Mouse (Mus musculus) liver, embryonic 15.5 days (tissue): ENCODE measurements around the gene Irf9. TPM values are rescaled to one million over a fixed set of nuclear protein-coding genes. Genes with fewer than 3 reads are reported as not detected.

ENCODE experiments used
- ATAC-seq: fragments of 200-750 bp; cut with Nextera tagmentation; 2 replicates; pipeline ENCODE4 v1.8.0; 2017; ENCODE audit warnings: moderate number of reproducible peaks, mild to moderate bottlenecking, moderate library complexity; ENCODE audit not compliant: insufficient read depth
- H3K27ac ChIP-seq: fragments of 300-500 bp; sonication (generic); replicated peaks from 2 replicates; pipeline ENCODE4 v1.5.1; 2015; ENCODE audit warnings: mild to moderate bottlenecking, inconsistent platforms
- H3K27me3 ChIP-seq: fragments of 300-500 bp; sonication (generic); 2 replicates; pipeline ENCODE4 v1.6.1; 2015; ENCODE audit warnings: mild to moderate bottlenecking, inconsistent platforms
- H3K36me3 ChIP-seq: fragments of 300-500 bp; sonication (generic); replicated peaks from 2 replicates; pipeline ENCODE4 v1.6.1; 2015; ENCODE audit warnings: moderate library complexity, mild to moderate bottlenecking, inconsistent platforms
- H3K4me1 ChIP-seq: fragments of 300-500 bp; sonication (generic); replicated peaks from 2 replicates; pipeline ENCODE4 v1.6.1; 2015; ENCODE audit warnings: inconsistent platforms
- H3K4me2 ChIP-seq: fragments of 300-500 bp; sonication (generic); 2 replicates; pipeline ENCODE4 v1.6.1; 2015; ENCODE audit warnings: moderate library complexity, mild to moderate bottlenecking, inconsistent platforms
- H3K4me3 ChIP-seq: fragments of 300-500 bp; sonication (generic); replicated peaks from 2 replicates; pipeline ENCODE4 v1.5.1; 2015; ENCODE audit warnings: mild to moderate bottlenecking, inconsistent platforms
- H3K9ac ChIP-seq: fragments of 300-500 bp; sonication (generic); 2 replicates; pipeline ENCODE4 v1.6.1; 2015; ENCODE audit warnings: moderate library complexity, mild to moderate bottlenecking, inconsistent platforms
- H3K9me3 ChIP-seq: fragments of 300-500 bp; sonication (generic); replicated peaks from 2 replicates; pipeline ENCODE4 v1.6.1; 2016; ENCODE audit warnings: inconsistent platforms
- WGBS: fragments of 180-500 bp; shearing (Covaris S2); methylation state at CpG from one replicate; pipeline ENCODE4 v1.1.7; 2015; ENCODE audit warnings: mixed read lengths; ENCODE audit not compliant: insufficient replicate concordance; 5-methylcytosine and 5-hydroxymethylcytosine counted together
- polyA plus RNA-seq: library from polyadenylated mRNA; unstranded; fragments of >200 nt; fragmentation: Nextera tagmentation; extraction: Ambion mirVana; gene quantifications from 2 replicates; pipeline ENCODE4 v1.2.1, GENCODE M21; 2015

Gene Irf9
- 20.7 and 20.9 TPM in 2 replicates for polyA plus RNA-seq

- WGBS: 75% methylated on average over 7 of the region's 7 CpGs
- Histone ChIP-seq H3K27ac (peak within 1 kb of the TSS; percentile 95), H3K36me3 (peaks cover 84% of the 10 kb centered on the region), H3K4me2 (peak within 1 kb of the TSS; percentile 82), H3K4me3 (peak within 1 kb of the TSS; percentile 68), H3K9me3 (no peaks in the 10 kb centered on the region), H3K4me1 (peaks cover 54% of the 10 kb centered on the region), H3K9ac (peak within 1 kb of the TSS; percentile 75), H3K27me3 (no peaks in the 10 kb centered on the region)
- peak; percentile 1; the same call in 1 of the 2 replicates for ATAC-seq
Observed at GRCm38 (mm10) chr14:55603271-55603632, at the start of gene Irf9. TSS of gene Irf9 (plus strand) at chr14:55603571.

GRCm38 (mm10) chr14:55554635-55555034, 48.7 kb upstream of the Irf9 start:
- Histone ChIP-seq H3K4me3 (no peak overlapping the region), H3K9ac (no peak overlapping the region), H3K27me3 (no peaks in the 10 kb centered on the region), H3K36me3 (peaks cover 12% of the 10 kb centered on the region), H3K4me1 (peaks cover 42% of the 10 kb centered on the region), H3K9me3 (no peaks in the 10 kb centered on the region), H3K4me2 (no peak overlapping the region), H3K27ac (no peak overlapping the region)
- no peak for ATAC-seq

- no peak overlapping the region for H3K9ac ChIP-seq
- H3K9me3 ChIP-seq: no peaks in the 10 kb centered on the region
- ATAC-seq: no peak
- 64% methylated on average over 3 of the region's 3 CpGs for WGBS
- no peak overlapping the region for H3K4me2 ChIP-seq
- peaks cover under 1% of the 10 kb centered on the region; the same call in 1 of the 2 replicates for H3K36me3 ChIP-seq
- peaks cover 42% of the 10 kb centered on the region for H3K4me1 ChIP-seq
- no peak overlapping the region for H3K4me3 ChIP-seq
- H3K27me3 ChIP-seq: no peaks in the 10 kb centered on the region
- H3K27ac ChIP-seq: no peak overlapping the region
Observed at GRCm38 (mm10) chr14:55555788-55556187, 47.6 kb upstream of the Irf9 start.

- Histone ChIP-seq H3K4me2 (peak overlapping the region; percentile 27; the same call in 1 of the 2 replicates), H3K4me3 (no peak overlapping the region), H3K4me1 (peaks cover 54% of the 10 kb centered on the region), H3K27ac (peak overlapping the region; percentile 100), H3K36me3 (peaks cover 9% of the 10 kb centered on the region), H3K27me3 (no peaks in the 10 kb centered on the region), H3K9ac (0 out of 2 replicates have a peak overlapping the region, but pooled peaks have one; percentile 12), H3K9me3 (no peaks in the 10 kb centered on the region)
- 17% methylated on average over 5 of the region's 5 CpGs for WGBS
- no peak for ATAC-seq
Observed at GRCm38 (mm10) chr14:55557003-55557402, 46.4 kb upstream of the Irf9 start.

- Histone ChIP-seq H3K4me3 (no peak overlapping the region), H3K4me2 (no peak overlapping the region), H3K27me3 (no peaks in the 10 kb centered on the region), H3K27ac (peak overlapping the region; percentile 100), H3K36me3 (peaks cover 15% of the 10 kb centered on the region), H3K4me1 (peaks cover 60% of the 10 kb centered on the region), H3K9ac (no peak overlapping the region), H3K9me3 (no peaks in the 10 kb centered on the region)
- 77% methylated on average over 3 of the region's 3 CpGs for WGBS
- no peak for ATAC-seq
Observed at GRCm38 (mm10) chr14:55557587-55557986, 45.8 kb upstream of the Irf9 start.

- no peaks in the 10 kb centered on the region for H3K9me3 ChIP-seq
- H3K4me2 ChIP-seq: peak overlapping the region; percentile 71
- H3K4me1 ChIP-seq: peaks cover 64% of the 10 kb centered on the region
- peak overlapping the region; percentile 100 for H3K27ac ChIP-seq
- H3K9ac ChIP-seq: peak overlapping the region; percentile 95; the same call in 1 of the 2 replicates
- H3K36me3 ChIP-seq: peaks cover 28% of the 10 kb centered on the region
- peak overlapping the region; percentile 84 for H3K4me3 ChIP-seq
- ATAC-seq: no peak
- H3K27me3 ChIP-seq: no peaks in the 10 kb centered on the region
- WGBS: 30% methylated on average over 6 of the region's 6 CpGs
Observed at GRCm38 (mm10) chr14:55558740-55559448, 44.5 kb upstream of the Irf9 start.

- H3K27me3 ChIP-seq: no peaks in the 10 kb centered on the region
- peaks cover 59% of the 10 kb centered on the region for H3K4me1 ChIP-seq
- H3K9me3 ChIP-seq: no peaks in the 10 kb centered on the region
- peak within 1 kb of the TSS; percentile 95 for H3K9ac ChIP-seq
- WGBS: under 1% methylated on average over 27 of the region's 27 CpGs
- H3K36me3 ChIP-seq: peaks cover 37% of the 10 kb centered on the region
- ATAC-seq: peak; percentile 78
- H3K27ac ChIP-seq: peak within 1 kb of the TSS; percentile 100
- peak within 1 kb of the TSS; percentile 71 for H3K4me2 ChIP-seq
- H3K4me3 ChIP-seq: peak within 1 kb of the TSS; percentile 84
Observed at GRCm38 (mm10) chr14:55559799-55560201, 43.6 kb upstream of the Irf9 start, which contains the start of gene Dcaf11. TSS of gene Dcaf11 (plus strand) at chr14:55560006.

- Histone ChIP-seq H3K9ac (peak within 1 kb of the TSS; percentile 95), H3K4me3 (peak within 1 kb of the TSS; percentile 84), H3K4me1 (peaks cover 58% of the 10 kb centered on the region), H3K36me3 (peaks cover 44% of the 10 kb centered on the region), H3K9me3 (no peaks in the 10 kb centered on the region), H3K27me3 (no peaks in the 10 kb centered on the region), H3K27ac (peak within 1 kb of the TSS; percentile 100), H3K4me2 (peak within 1 kb of the TSS; percentile 71)
- peak; percentile 88 for ATAC-seq
- WGBS: under 1% methylated on average over 51 of the region's 51 CpGs
Observed at GRCm38 (mm10) chr14:55560202-55561073, 42.9 kb upstream of the Irf9 start, which contains the start of gene A730061H03Rik. TSS of gene A730061H03Rik (minus strand) at chr14:55560406.

GRCm38 (mm10) chr14:55561860-55562259, 41.5 kb upstream of the Irf9 start:
- Histone ChIP-seq H3K9ac (no peak overlapping the region), H3K27me3 (no peaks in the 10 kb centered on the region), H3K4me1 (peaks cover 45% of the 10 kb centered on the region), H3K4me3 (peak overlapping the region; percentile 84), H3K27ac (0 out of 2 replicates have a peak overlapping the region, but pooled peaks have one; percentile 45), H3K9me3 (no peaks in the 10 kb centered on the region), H3K4me2 (peak overlapping the region; percentile 71), H3K36me3 (peaks cover 58% of the 10 kb centered on the region)
- 82% methylated on average over 10 of the region's 10 CpGs for WGBS
- no peak for ATAC-seq

GRCm38 (mm10) chr14:55563249-55563648, 40.1 kb upstream of the Irf9 start:
- Histone ChIP-seq H3K9ac (no peak overlapping the region), H3K27me3 (no peaks in the 10 kb centered on the region), H3K4me3 (no peak overlapping the region), H3K9me3 (no peaks in the 10 kb centered on the region), H3K36me3 (peaks cover 71% of the 10 kb centered on the region), H3K4me1 (peaks cover 31% of the 10 kb centered on the region), H3K27ac (no peak overlapping the region), H3K4me2 (no peak overlapping the region)
- ATAC-seq: no peak
- 84% methylated on average over 11 of the region's 11 CpGs for WGBS

- Histone ChIP-seq H3K4me2 (no peak overlapping the region), H3K36me3 (peaks cover 95% of the 10 kb centered on the region), H3K27ac (no peak overlapping the region), H3K4me1 (peaks cover 27% of the 10 kb centered on the region), H3K27me3 (no peaks in the 10 kb centered on the region), H3K4me3 (no peak overlapping the region), H3K9me3 (no peaks in the 10 kb centered on the region), H3K9ac (no peak overlapping the region)
- no peak for ATAC-seq
- 70% methylated on average over 3 of the region's 3 CpGs for WGBS
Observed at GRCm38 (mm10) chr14:55565748-55566147, 37.6 kb upstream of the Irf9 start.
